Mouse (Mus musculus) neural tube, embryonic 15.5 days (tissue): ENCODE measurements at regions not wholly inside any gene's neighbourhood (a gene's known extent, or its start where the extent isn't known, plus 50 kb on each side); places are given as distances from the start of the nearest gene placed in this dataset.
"Not testable (repeated sequence)": the region's sequence is repeated elsewhere in the genome, so short reads cannot be mapped to it uniquely, and the experiment has no call there.

Experiments
- ATAC-seq: fragments of 200-750 bp; cut with Nextera tagmentation; 2 replicates; pipeline ENCODE4 v1.8.0; 2017; ENCODE audit warnings: mild to moderate bottlenecking, moderate TSS enrichment, moderate library complexity; ENCODE audit not compliant: low FRiP score
- H3K27ac ChIP-seq: fragments of 300-500 bp; sonication (generic); replicated peaks from 2 replicates; pipeline ENCODE4 v1.5.1; 2015; ENCODE audit warnings: mild to moderate bottlenecking, inconsistent platforms
- H3K27me3 ChIP-seq: fragments of 300-500 bp; sonication (generic); replicated peaks from 2 replicates; pipeline ENCODE4 v1.6.1; 2015; ENCODE audit warnings: inconsistent platforms
- H3K36me3 ChIP-seq: fragments of 300-500 bp; sonication (generic); 2 replicates; pipeline ENCODE4 v1.6.1; 2015; ENCODE audit warnings: inconsistent platforms
- H3K4me1 ChIP-seq: fragments of 300-500 bp; sonication (generic); 2 replicates; pipeline ENCODE4 v1.6.1; 2015; ENCODE audit warnings: inconsistent platforms
- H3K4me2 ChIP-seq: fragments of 300-500 bp; sonication (generic); 2 replicates; pipeline ENCODE4 v1.6.1; 2015; ENCODE audit warnings: inconsistent platforms, mild to moderate bottlenecking, moderate library complexity
- H3K4me3 ChIP-seq: fragments of 300-500 bp; sonication (generic); replicated peaks from 2 replicates; pipeline ENCODE4 v1.5.1; 2015; ENCODE audit warnings: mild to moderate bottlenecking, inconsistent platforms
- H3K9ac ChIP-seq: fragments of 300-500 bp; sonication (generic); replicated peaks from 2 replicates; pipeline ENCODE4 v1.6.1; 2015; ENCODE audit warnings: mild to moderate bottlenecking, inconsistent platforms
- H3K9me3 ChIP-seq: fragments of 300-500 bp; sonication (generic); replicated peaks from 2 replicates; pipeline ENCODE4 v1.6.1; 2016; ENCODE audit warnings: inconsistent platforms
- WGBS: fragments of 180-500 bp; shearing (Covaris S2); methylation state at CpG from one replicate; pipeline ENCODE4 v1.1.7; 2015; ENCODE audit warnings: mixed read lengths; 5-methylcytosine and 5-hydroxymethylcytosine counted together

- Histone ChIP-seq H3K9ac (no peak overlapping the region), H3K27ac (no peak overlapping the region), H3K4me3 (no peak overlapping the region), H3K9me3 (no peaks in the 10 kb centered on the region), H3K4me1 (no peaks in the 10 kb centered on the region), H3K27me3 (no peaks in the 10 kb centered on the region), H3K4me2 (no peak overlapping the region), H3K36me3 (no peaks in the 10 kb centered on the region)
- WGBS: 89% methylated on average over 7 of the region's 7 CpGs
- ATAC-seq: no peak
Observed at GRCm38 (mm10) chr13:20039590-20039989, 50.8 kb upstream of the Elmo1 start.

GRCm38 (mm10) chr13:20038463-20038862 lies 51.9 kb upstream of the Elmo1 start:
- no peak for ATAC-seq
- Histone ChIP-seq H3K9ac (no peak overlapping the region), H3K4me1 (no peaks in the 10 kb centered on the region), H3K9me3 (no peaks in the 10 kb centered on the region), H3K27me3 (no peaks in the 10 kb centered on the region), H3K4me3 (no peak overlapping the region), H3K4me2 (no peak overlapping the region), H3K36me3 (no peaks in the 10 kb centered on the region), H3K27ac (no peak overlapping the region)
- WGBS: 33% methylated on average over 11 of the region's 11 CpGs

GRCm38 (mm10) chr13:20037436-20037835 lies 53.0 kb upstream of the Elmo1 start:
- no peaks in the 10 kb centered on the region for H3K9me3 ChIP-seq
- H3K4me2 ChIP-seq: no peak overlapping the region
- H3K27me3 ChIP-seq: no peaks in the 10 kb centered on the region
- no peaks in the 10 kb centered on the region for H3K4me1 ChIP-seq
- 79% methylated on average over 7 of the region's 7 CpGs for WGBS
- no peak overlapping the region for H3K9ac ChIP-seq
- H3K4me3 ChIP-seq: no peak overlapping the region
- no peak for ATAC-seq
- H3K36me3 ChIP-seq: no peaks in the 10 kb centered on the region
- no peak overlapping the region for H3K27ac ChIP-seq

GRCm38 (mm10) chr13:20033937-20034735 lies 56.3 kb upstream of the Elmo1 start:
- WGBS: 82% methylated on average over 11 of the region's 11 CpGs
- H3K4me1 ChIP-seq: no peaks in the 10 kb centered on the region
- H3K4me2 ChIP-seq: no peak overlapping the region
- no peaks in the 10 kb centered on the region for H3K9me3 ChIP-seq
- H3K27ac ChIP-seq: no peak overlapping the region
- no peak overlapping the region for H3K4me3 ChIP-seq
- no peaks in the 10 kb centered on the region for H3K36me3 ChIP-seq
- no peak overlapping the region for H3K9ac ChIP-seq
- ATAC-seq: no peak
- no peaks in the 10 kb centered on the region for H3K27me3 ChIP-seq

GRCm38 (mm10) chr13:20031660-20032059 lies 58.7 kb upstream of the Elmo1 start:
- Histone ChIP-seq H3K9ac (no peak overlapping the region), H3K4me1 (no peaks in the 10 kb centered on the region), H3K4me3 (no peak overlapping the region), H3K27me3 (no peaks in the 10 kb centered on the region), H3K4me2 (no peak overlapping the region), H3K9me3 (no peaks in the 10 kb centered on the region), H3K36me3 (no peaks in the 10 kb centered on the region), H3K27ac (no peak overlapping the region)
- WGBS: 87% methylated on average over 5 of the region's 5 CpGs
- no peak for ATAC-seq

- Histone ChIP-seq H3K9me3 (no peaks in the 10 kb centered on the region), H3K9ac (no peak overlapping the region), H3K27me3 (no peaks in the 10 kb centered on the region), H3K4me1 (no peaks in the 10 kb centered on the region), H3K4me2 (no peak overlapping the region), H3K36me3 (no peaks in the 10 kb centered on the region), H3K4me3 (no peak overlapping the region), H3K27ac (no peak overlapping the region)
- 60% methylated on average over 5 of the region's 5 CpGs for WGBS
- no peak for ATAC-seq
Observed at GRCm38 (mm10) chr13:20031082-20031481, 59.3 kb upstream of the Elmo1 start.

GRCm38 (mm10) chr13:20026612-20027011 lies 63.8 kb upstream of the Elmo1 start:
- ATAC-seq: no peak
- H3K27ac ChIP-seq: no peak overlapping the region
- no peak overlapping the region for H3K4me2 ChIP-seq
- H3K4me1 ChIP-seq: no peaks in the 10 kb centered on the region
- H3K36me3 ChIP-seq: no peaks in the 10 kb centered on the region
- H3K9me3 ChIP-seq: no peaks in the 10 kb centered on the region
- H3K27me3 ChIP-seq: no peaks in the 10 kb centered on the region
- no peak overlapping the region for H3K9ac ChIP-seq
- 86% methylated on average over 6 of the region's 6 CpGs for WGBS
- no peak overlapping the region for H3K4me3 ChIP-seq

GRCm38 (mm10) chr13:20016454-20016853 lies 73.9 kb upstream of the Elmo1 start:
- not testable (repeated sequence) for H3K9ac ChIP-seq, ATAC-seq, H3K4me1 ChIP-seq, H3K4me3 ChIP-seq, H3K27me3 ChIP-seq, H3K9me3 ChIP-seq, H3K27ac ChIP-seq, H3K36me3 ChIP-seq, H3K4me2 ChIP-seq
- 95% methylated on average over 16 of the region's 16 CpGs for WGBS

GRCm38 (mm10) chr13:20012621-20013020 lies 77.8 kb upstream of the Elmo1 start:
- Histone ChIP-seq H3K27me3 (no peaks in the 10 kb centered on the region), H3K36me3 (no peaks in the 10 kb centered on the region), H3K4me1 (no peaks in the 10 kb centered on the region), H3K9me3 (no peaks in the 10 kb centered on the region), H3K9ac (no peak overlapping the region), H3K4me3 (no peak overlapping the region), H3K4me2 (no peak overlapping the region), H3K27ac (no peak overlapping the region)
- no peak for ATAC-seq
- 60% methylated on average over 3 of the region's 3 CpGs for WGBS

GRCm38 (mm10) chr13:20009164-20009563 lies 81.2 kb upstream of the Elmo1 start:
- WGBS: 77% methylated on average over 1 of the region's 1 CpGs
- ATAC-seq: no peak
- no peaks in the 10 kb centered on the region for H3K27me3 ChIP-seq
- H3K4me3 ChIP-seq: no peak overlapping the region
- no peaks in the 10 kb centered on the region for H3K36me3 ChIP-seq
- H3K27ac ChIP-seq: no peak overlapping the region
- no peaks in the 10 kb centered on the region for H3K4me1 ChIP-seq
- no peak overlapping the region for H3K9ac ChIP-seq
- no peak overlapping the region for H3K4me2 ChIP-seq
- no peaks in the 10 kb centered on the region for H3K9me3 ChIP-seq

- no peaks in the 10 kb centered on the region for H3K27me3 ChIP-seq
- H3K4me1 ChIP-seq: no peaks in the 10 kb centered on the region
- no peaks in the 10 kb centered on the region for H3K9me3 ChIP-seq
Observed at GRCm38 (mm10) chr13:20007561-20007960, 82.8 kb upstream of the Elmo1 start.

GRCm38 (mm10) chr13:19997606-19998005 lies 92.8 kb upstream of the Elmo1 start:
- no peaks in the 10 kb centered on the region for H3K9me3 ChIP-seq
- ATAC-seq: no peak
- 77% methylated on average over 2 of the region's 2 CpGs for WGBS
- H3K4me2 ChIP-seq: no peak overlapping the region
- no peak overlapping the region for H3K27ac ChIP-seq
- H3K36me3 ChIP-seq: no peaks in the 10 kb centered on the region
- H3K9ac ChIP-seq: no peak overlapping the region
- no peaks in the 10 kb centered on the region for H3K27me3 ChIP-seq
- H3K4me3 ChIP-seq: no peak overlapping the region
- no peaks in the 10 kb centered on the region for H3K4me1 ChIP-seq

More at GRCm38 (mm10) chr13:20007561-20007960, 82.8 kb upstream of the Elmo1 start:
- H3K36me3 ChIP-seq: no peaks in the 10 kb centered on the region
- 90% methylated on average over 2 of the region's 2 CpGs for WGBS
- no peak for ATAC-seq
- H3K4me2 ChIP-seq: no peak overlapping the region
- no peak overlapping the region for H3K9ac ChIP-seq
- no peak overlapping the region for H3K4me3 ChIP-seq
- no peak overlapping the region for H3K27ac ChIP-seq
